Mouse (Mus musculus): ENCODE data around the gene Hist4h4.
"Not testable (repeated sequence)": the region's sequence is repeated elsewhere in the genome, so short reads cannot be mapped to it uniquely, and the experiment has no call there.

GRCm38 (mm10) chr6:136797874-136798693 is 6.1 kb downstream of the Hist4h4 start:
- TF ChIP-seq POLR2A (IDR thresholded peaks at IDR 0.05; ENCODE audit: low read depth, low read length); CTCF (IDR thresholded peaks at IDR 0.05; ENCODE audit: extremely low read depth, insufficient read depth, insufficient read length, insufficient replicate concordance): not testable (repeated sequence)
